In genomic region chr9:10521054-10521453, GRCm38 (mm10) we compare ENCODE assay signal across 22 mouse cellular contexts.
DNase-seq lines count a peak whose midpoint lies in the region; ATAC-seq and TF ChIP-seq lines count a peak whose summit lies in the region.
"Had no signal": no experiment of that assay in that cellular context is flagged by ENCODE, and none has a peak within 500 bp of the region (broad histone marks: within the 10 kb centered on the region; RNA-seq: fewer than 3 reads in every experiment).

No protein-coding gene starts in this region.

- TF ChIP-seq CTCF in forebrain, postnatal 0 days (IDR thresholded peaks at IDR 0.05; ENCODE audit: low read depth), result no peak

- 54% methylated on average over 1 of the region's 1 CpGs for WGBS in forebrain, postnatal 0 days
- 82% methylated on average over 1 of the region's 1 CpGs for WGBS in forebrain, embryonic 15.5 days
- whole genome bisulfite sequencing in limb, embryonic 14.5 days, result 28% methylated on average over 1 of the region's 1 CpGs

- no peaks in the 10 kb centered on the region for H3K36me3 ChIP-seq in forebrain, postnatal 0 days (ENCODE audit: insufficient read depth)
- H3K36me3 ChIP-seq in forebrain, embryonic 15.5 days, result no peaks in the 10 kb centered on the region
- no peaks in the 10 kb centered on the region for H3K36me3 ChIP-seq in limb, embryonic 14.5 days (ENCODE audit: control insufficient read depth, insufficient read depth, low read length)
- H3K36me3 ChIP-seq: embryonic facial prominence, embryonic 12.5 days; embryonic facial prominence, embryonic 15.5 days had no signal

- no peak overlapping the region for H3K9ac ChIP-seq in forebrain, postnatal 0 days
- H3K9ac ChIP-seq in forebrain, embryonic 15.5 days (replicated peaks), result no peak overlapping the region
- H3K9ac ChIP-seq in limb, embryonic 14.5 days (ENCODE audit: low read depth, low read length, severe bottlenecking), result no peak overlapping the region
- H3K9ac ChIP-seq: embryonic facial prominence, embryonic 12.5 days; embryonic facial prominence, embryonic 15.5 days; forebrain, embryonic 13.5 days had no signal

- H3K27ac ChIP-seq in forebrain, postnatal 0 days (ENCODE audit: low read depth, low read length), result no peak overlapping the region
- H3K27ac ChIP-seq in forebrain, embryonic 15.5 days (replicated peaks), result no peak overlapping the region
- H3K27ac ChIP-seq in limb, embryonic 14.5 days (replicated peaks; ENCODE audit: low read depth, low read length), result no peak overlapping the region
- H3K27ac ChIP-seq: embryonic facial prominence, embryonic 12.5 days; embryonic facial prominence, embryonic 15.5 days; forebrain, embryonic 13.5 days had no signal

- peak; percentile 39 for DNase-seq in forebrain, postnatal 0 days
- DNase-seq in brain, adult 2 months (ENCODE audit: low read depth, low spot score), result peak; percentile 24
- peak; percentile 3 for DNase-seq in fat pad, adult 2 months (ENCODE audit: extremely low read depth, low read depth, low spot score)
- peak; percentile 67 for DNase-seq in limb, embryonic 14.5 days (ENCODE audit: low spot score)
- no peak for DNase-seq in right cerebral cortex, adult 2 months (ENCODE audit: low spot score in 2 of 2)
- DNase-seq in cerebellum, adult 9-10 months, result no peak
- no peak for DNase-seq in embryo, embryonic 10.5 days (ENCODE audit: low spot score)
- DNase-seq: adrenal gland, adult 2 months; adrenal gland, postnatal 10 days; adrenal gland, postnatal 25 days; cerebellum, adult 11 months; cerebellum, adult 18-20 months; cerebellum, adult 8-10 months; cerebellum, postnatal 10 days; cerebellum, postnatal 25 days; embryo, embryonic 11 days had no signal

- no peak overlapping the region for H3K4me2 ChIP-seq in forebrain, postnatal 0 days (ENCODE audit: low read depth)
- no peak overlapping the region for H3K4me2 ChIP-seq in forebrain, embryonic 15.5 days (replicated peaks)
- H3K4me2 ChIP-seq in limb, embryonic 14.5 days (replicated peaks; ENCODE audit: low read depth, low read length, severe bottlenecking), result no peak overlapping the region
- H3K4me2 ChIP-seq: embryonic facial prominence, embryonic 12.5 days; embryonic facial prominence, embryonic 15.5 days; forebrain, embryonic 13.5 days had no signal

- no peak for TF ChIP-seq POLR2A in limb, embryonic 14.5 days (IDR thresholded peaks at IDR 0.05; ENCODE audit: borderline replicate concordance, extremely low read depth, insufficient read depth, insufficient read length)

- ATAC-seq in forebrain, postnatal 0 days, result no peak
- no peak for ATAC-seq in forebrain, embryonic 15.5 days (replicated peaks)
- ATAC-seq in limb, embryonic 14.5 days (ENCODE audit: low FRiP score, low read depth), result peak; percentile 50; the same call in 1 of the 2 replicates
- ATAC-seq: forebrain, embryonic 13.5 days; forebrain, embryonic 16.5 days had no signal

- H3K4me3 ChIP-seq in forebrain, postnatal 0 days (ENCODE audit: low read depth, low read length), result no peak overlapping the region
- H3K4me3 ChIP-seq in forebrain, embryonic 15.5 days, result no peak overlapping the region
- no peak overlapping the region for H3K4me3 ChIP-seq in limb, embryonic 14.5 days (replicated peaks; ENCODE audit: low read length)
- H3K4me3 ChIP-seq: embryonic facial prominence, embryonic 12.5 days; embryonic facial prominence, embryonic 15.5 days; erythroblast, embryonic 14.5 days; forebrain, embryonic 13.5 days had no signal

- H3K4me1 ChIP-seq in forebrain, postnatal 0 days (ENCODE audit: insufficient read depth), result no peaks in the 10 kb centered on the region
- H3K4me1 ChIP-seq in forebrain, embryonic 15.5 days, result no peaks in the 10 kb centered on the region
- no peaks in the 10 kb centered on the region; the same call in 1 of the 2 replicates for H3K4me1 ChIP-seq in limb, embryonic 14.5 days (ENCODE audit: control insufficient read depth, insufficient read depth, low read length)
- H3K4me1 ChIP-seq: embryonic facial prominence, embryonic 12.5 days; embryonic facial prominence, embryonic 15.5 days; forebrain, embryonic 13.5 days had no signal

- no peaks in the 10 kb centered on the region for H3K27me3 ChIP-seq in forebrain, postnatal 0 days (ENCODE audit: insufficient read depth, low read length)
- no peaks in the 10 kb centered on the region for H3K27me3 ChIP-seq in forebrain, embryonic 15.5 days
- no peaks in the 10 kb centered on the region for H3K27me3 ChIP-seq in limb, embryonic 14.5 days (ENCODE audit: control insufficient read depth, insufficient read depth, low read length)
- H3K27me3 ChIP-seq: embryonic facial prominence, embryonic 12.5 days; embryonic facial prominence, embryonic 15.5 days; forebrain, embryonic 13.5 days had no signal

- no peaks in the 10 kb centered on the region for H3K9me3 ChIP-seq in forebrain, postnatal 0 days (ENCODE audit: low read length)
- H3K9me3 ChIP-seq in forebrain, embryonic 15.5 days, result no peaks in the 10 kb centered on the region
- H3K9me3 ChIP-seq in limb, embryonic 14.5 days (ENCODE audit: control insufficient read depth, low read length), result no peaks in the 10 kb centered on the region
- H3K9me3 ChIP-seq: embryonic facial prominence, embryonic 12.5 days; embryonic facial prominence, embryonic 15.5 days; forebrain, embryonic 13.5 days had no signal

Comparison
In these comparisons a context has a peak if more than half of its experiments do, and no peak if none do; other contexts are left out.
1. DNase-seq: peak in forebrain, postnatal 0 days (single experiment), brain, adult 2 months (single experiment), fat pad, adult 2 months (single experiment) and limb, embryonic 14.5 days (single experiment); none in right cerebral cortex, adult 2 months (0 of 2), cerebellum, adult 9-10 months (single experiment) and embryo, embryonic 10.5 days (single experiment).